Mouse (Mus musculus) lung, postnatal 0 days (tissue): ENCODE results near the gene Wdtc1.

Experiments
- CTCF ChIP-seq: IDR thresholded peaks from 2 replicates; pipeline ENCODE4 v1.5.1; 2016; ENCODE audit warnings: antibody characterized with exemption, mild to moderate bottlenecking
- EP300 ChIP-seq: IDR thresholded peaks from 2 replicates; pipeline ENCODE4 v1.6.1; 2016; ENCODE audit warnings: antibody characterized with exemption, mild to moderate bottlenecking, control low read depth

GRCm38 (mm10) chr4:133348051-133348775, 5.1 kb downstream of the Wdtc1 start:
- TF ChIP-seq CTCF = no peak
- no peak for TF ChIP-seq EP300
